Mouse (Mus musculus): Measurements from ENCODE around the gene Atf6b.

DNA sequence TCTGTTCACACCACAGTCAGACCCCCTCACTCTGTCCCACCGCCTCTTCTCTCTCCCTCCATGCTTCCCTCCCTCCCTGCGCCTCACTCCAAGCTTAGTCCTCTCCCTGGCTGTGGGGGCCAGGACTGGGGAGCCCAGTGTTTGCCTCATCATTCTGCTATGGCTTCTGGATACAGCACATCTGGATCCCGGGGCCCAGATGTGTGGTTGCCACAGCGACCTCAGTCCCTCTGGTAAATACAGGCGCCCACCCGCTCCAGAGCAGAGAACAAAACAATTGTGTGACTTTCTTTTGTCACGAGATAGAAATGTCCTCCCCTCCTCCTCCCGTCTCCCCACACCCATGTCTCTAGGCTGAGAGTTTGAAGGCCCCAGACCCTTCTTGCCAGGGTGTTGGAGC, 9.7 kb downstream of the Atf6b start:
- no peak for TF ChIP-seq CTCF (IDR thresholded peaks at IDR 0.05; ENCODE audit: insufficient read depth, low read depth, low read length)
- TF ChIP-seq POLR2A (IDR thresholded peaks at IDR 0.05; ENCODE audit: insufficient read depth, low read depth, low read length): no peak

Data from olfactory bulb, adult 2 months (tissue).